Mouse (Mus musculus): Measurements from ENCODE around the gene Gadl1.

GRCm38 (mm10) chr9:116100015-116100414 is 190.8 kb downstream of the Gadl1 start:
- TF ChIP-seq POLR2A (IDR thresholded peaks at IDR 0.05; ENCODE audit: borderline replicate concordance, extremely low read depth, insufficient read depth, insufficient read length, poor library complexity, severe bottlenecking) (no peak), CTCF (IDR thresholded peaks at IDR 0.05; ENCODE audit: borderline replicate concordance, extremely low read depth, insufficient read depth, insufficient read length) (no peak)

Measured in brain, embryonic 14.5 days (tissue).